Mouse (Mus musculus): ENCODE measurements around the gene Ptpn12. TPM values are rescaled to one million over a fixed set of nuclear protein-coding genes. Genes with fewer than 3 reads are reported as not detected.
"Not testable (repeated sequence)": the region's sequence is repeated elsewhere in the genome, so short reads cannot be mapped to it uniquely, and the experiment has no call there.

Ptpn12 gene
- polyA plus RNA-seq, 1 experiment, result 85.2 TPM

- 80% methylated on average over 6 of the region's 6 CpGs for WGBS
- H3K4me1 ChIP-seq (ENCODE audit: control insufficient read depth, insufficient read depth, low read length), result peaks cover 24% of the 10 kb centered on the region
- no peak overlapping the region for H3K4me3 ChIP-seq (replicated peaks; ENCODE audit: extremely low read depth, low read depth, low read length)
- TF ChIP-seq CTCF (IDR thresholded peaks at IDR 0.05; ENCODE audit: insufficient read depth, low read length) (no peak), POLR2A (IDR thresholded peaks at IDR 0.05; ENCODE audit: borderline replicate concordance, extremely low read depth, low read depth, low read length) (no peak)
- DNase-seq, result no peak
Measured at GRCm38 (mm10) chr5:20946906-20947305, 108.8 kb downstream of the Ptpn12 start.

GRCm38 (mm10) chr5:20944961-20945748, 110.6 kb downstream of the Ptpn12 start:
- 34% methylated on average over 13 of the region's 13 CpGs for WGBS
- H3K4me3 ChIP-seq (replicated peaks; ENCODE audit: extremely low read depth, low read depth, low read length), result no peak overlapping the region
- no peak for TF ChIP-seq POLR2A (IDR thresholded peaks at IDR 0.05; ENCODE audit: borderline replicate concordance, extremely low read depth, low read depth, low read length)
- no peak for TF ChIP-seq CTCF (IDR thresholded peaks at IDR 0.05; ENCODE audit: insufficient read depth, low read length)
- peaks cover 31% of the 10 kb centered on the region for H3K4me1 ChIP-seq (ENCODE audit: control insufficient read depth, insufficient read depth, low read length)
- DNase-seq, result no peak

GRCm38 (mm10) chr5:20943791-20944190, 111.9 kb downstream of the Ptpn12 start:
- peaks cover 26% of the 10 kb centered on the region for H3K4me1 ChIP-seq (ENCODE audit: control insufficient read depth, insufficient read depth, low read length)
- not testable (repeated sequence) for H3K4me3 ChIP-seq (replicated peaks; ENCODE audit: extremely low read depth, low read depth, low read length); DNase-seq
- WGBS, result 65% methylated on average over 4 of the region's 4 CpGs

GRCm38 (mm10) chr5:20942523-20942922, 113.2 kb downstream of the Ptpn12 start:
- Histone ChIP-seq H3K4me1 (ENCODE audit: control insufficient read depth, insufficient read depth, low read length) (peaks cover 29% of the 10 kb centered on the region), H3K4me3 (replicated peaks; ENCODE audit: extremely low read depth, low read depth, low read length) (no peak overlapping the region)
- no peak for DNase-seq
- TF ChIP-seq POLR2A (IDR thresholded peaks at IDR 0.05; ENCODE audit: borderline replicate concordance, extremely low read depth, low read depth, low read length) (no peak), CTCF (IDR thresholded peaks at IDR 0.05; ENCODE audit: insufficient read depth, low read length) (no peak)
- 63% methylated on average over 3 of the region's 3 CpGs for WGBS

- Histone ChIP-seq H3K4me3 (replicated peaks; ENCODE audit: extremely low read depth, low read depth, low read length) (no peak overlapping the region), H3K4me1 (ENCODE audit: control insufficient read depth, insufficient read depth, low read length) (peaks cover 25% of the 10 kb centered on the region)
- WGBS, result 7% methylated on average over 5 of the region's 5 CpGs
- no peak for DNase-seq
- TF ChIP-seq POLR2A (IDR thresholded peaks at IDR 0.05; ENCODE audit: borderline replicate concordance, extremely low read depth, low read depth, low read length) (no peak), CTCF (IDR thresholded peaks at IDR 0.05; ENCODE audit: insufficient read depth, low read length) (no peak)
Measured at GRCm38 (mm10) chr5:20941205-20941604, 114.5 kb downstream of the Ptpn12 start.

GRCm38 (mm10) chr5:20940696-20941095, 115.0 kb downstream of the Ptpn12 start:
- Histone ChIP-seq H3K4me1 (ENCODE audit: control insufficient read depth, insufficient read depth, low read length) (peaks cover 28% of the 10 kb centered on the region), H3K4me3 (replicated peaks; ENCODE audit: extremely low read depth, low read depth, low read length) (no peak overlapping the region)
- WGBS, result 59% methylated on average over 4 of the region's 4 CpGs
- TF ChIP-seq POLR2A (IDR thresholded peaks at IDR 0.05; ENCODE audit: borderline replicate concordance, extremely low read depth, low read depth, low read length) (no peak), CTCF (IDR thresholded peaks at IDR 0.05; ENCODE audit: insufficient read depth, low read length) (no peak)
- no peak for DNase-seq

- 79% methylated on average over 6 of the region's 6 CpGs for WGBS
- H3K4me1 ChIP-seq (ENCODE audit: control insufficient read depth, insufficient read depth, low read length), result peaks cover 27% of the 10 kb centered on the region
- no peak overlapping the region for H3K4me3 ChIP-seq (replicated peaks; ENCODE audit: extremely low read depth, low read depth, low read length)
- TF ChIP-seq POLR2A (IDR thresholded peaks at IDR 0.05; ENCODE audit: borderline replicate concordance, extremely low read depth, low read depth, low read length) (no peak), CTCF (IDR thresholded peaks at IDR 0.05; ENCODE audit: insufficient read depth, low read length) (no peak)
- no peak for DNase-seq
Measured at GRCm38 (mm10) chr5:20940040-20940571, 115.6 kb downstream of the Ptpn12 start.

GRCm38 (mm10) chr5:20938523-20938922, 117.2 kb downstream of the Ptpn12 start:
- no peak for DNase-seq
- TF ChIP-seq POLR2A (IDR thresholded peaks at IDR 0.05; ENCODE audit: borderline replicate concordance, extremely low read depth, low read depth, low read length) (no peak), CTCF (IDR thresholded peaks at IDR 0.05; ENCODE audit: insufficient read depth, low read length) (no peak)
- WGBS, result 53% methylated on average over 5 of the region's 5 CpGs
- Histone ChIP-seq H3K4me3 (replicated peaks; ENCODE audit: extremely low read depth, low read depth, low read length) (no peak overlapping the region), H3K4me1 (ENCODE audit: control insufficient read depth, insufficient read depth, low read length) (peaks cover 28% of the 10 kb centered on the region)

Other genes starting within 250 kb of the Ptpn12 start
- gene Phtf2, start 173.8 kb downstream of the Ptpn12 start, polyA plus RNA-seq (2012; rRNA removed), result 1.00 and 2.7 TPM in 2 replicates
- gene Tmem60, start 173.7 kb downstream of the Ptpn12 start, polyA plus RNA-seq (2012; rRNA removed), result 7.8 and 12.4 TPM in 2 replicates
- 5.3 and 7.0 TPM in 2 replicates for gene Rsbn1l, start 99.5 kb downstream of the Ptpn12 start, polyA plus RNA-seq (2012; rRNA removed)
- 18.4 and 25.7 TPM in 2 replicates for gene Gsap, start 130.3 kb upstream of the Ptpn12 start, polyA plus RNA-seq (2012; rRNA removed)

Data from lung, adult 2 months (tissue).